Mouse (Mus musculus): ENCODE measurements around the gene Pi4k2a. TPM values are rescaled to one million over a fixed set of nuclear protein-coding genes. Genes with fewer than 3 reads are reported as not detected.

Pi4k2a gene
- polyA plus RNA-seq, 2 experiments: 29.9 to 34.4 TPM

DNA sequence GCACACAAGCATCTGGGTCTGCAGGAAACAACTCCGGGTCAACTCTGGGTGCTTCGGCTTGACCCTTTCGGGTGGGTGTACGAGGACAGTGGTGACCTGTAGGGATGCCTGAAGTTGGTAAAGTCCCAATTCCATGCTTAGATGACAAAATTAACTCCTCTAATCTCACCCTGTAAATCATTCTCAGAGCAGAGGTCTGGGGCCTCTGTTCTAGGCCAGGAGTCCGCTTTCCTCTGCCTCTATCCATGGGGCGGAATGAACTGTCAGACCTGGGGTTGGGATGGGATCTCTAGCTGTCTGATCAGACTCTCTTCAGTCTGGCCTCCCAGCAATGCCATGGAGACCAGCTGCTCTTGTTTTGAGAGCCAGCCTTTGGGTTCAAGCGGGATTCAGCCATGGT lies 28.8 kb upstream of the Pi4k2a start:
- Histone ChIP-seq H3K36me3 (ENCODE audit: control insufficient read depth, insufficient read depth, low read length) (no peaks in the 10 kb centered on the region), H3K9ac (ENCODE audit: low read depth, low read length, severe bottlenecking) (no peak overlapping the region), H3K27ac (replicated peaks; ENCODE audit: low read depth, low read length) (no peak overlapping the region), H3K9me3 (ENCODE audit: control insufficient read depth, low read length) (no peaks in the 10 kb centered on the region), H3K4me1 (ENCODE audit: control insufficient read depth, insufficient read depth, low read length) (no peaks in the 10 kb centered on the region), H3K4me3 (replicated peaks; ENCODE audit: low read length) (no peak overlapping the region), H3K4me2 (replicated peaks; ENCODE audit: low read depth, low read length, severe bottlenecking) (no peak overlapping the region), H3K27me3 (ENCODE audit: control insufficient read depth, insufficient read depth, low read length) (no peaks in the 10 kb centered on the region)
- no peak for ATAC-seq (ENCODE audit: low FRiP score, low read depth)
- 82% methylated on average over 7 of the region's 7 CpGs for WGBS
- no peak for DNase-seq (ENCODE audit: low spot score)
- no peak for TF ChIP-seq POLR2A (IDR thresholded peaks at IDR 0.05; ENCODE audit: borderline replicate concordance, extremely low read depth, insufficient read depth, insufficient read length)

DNA sequence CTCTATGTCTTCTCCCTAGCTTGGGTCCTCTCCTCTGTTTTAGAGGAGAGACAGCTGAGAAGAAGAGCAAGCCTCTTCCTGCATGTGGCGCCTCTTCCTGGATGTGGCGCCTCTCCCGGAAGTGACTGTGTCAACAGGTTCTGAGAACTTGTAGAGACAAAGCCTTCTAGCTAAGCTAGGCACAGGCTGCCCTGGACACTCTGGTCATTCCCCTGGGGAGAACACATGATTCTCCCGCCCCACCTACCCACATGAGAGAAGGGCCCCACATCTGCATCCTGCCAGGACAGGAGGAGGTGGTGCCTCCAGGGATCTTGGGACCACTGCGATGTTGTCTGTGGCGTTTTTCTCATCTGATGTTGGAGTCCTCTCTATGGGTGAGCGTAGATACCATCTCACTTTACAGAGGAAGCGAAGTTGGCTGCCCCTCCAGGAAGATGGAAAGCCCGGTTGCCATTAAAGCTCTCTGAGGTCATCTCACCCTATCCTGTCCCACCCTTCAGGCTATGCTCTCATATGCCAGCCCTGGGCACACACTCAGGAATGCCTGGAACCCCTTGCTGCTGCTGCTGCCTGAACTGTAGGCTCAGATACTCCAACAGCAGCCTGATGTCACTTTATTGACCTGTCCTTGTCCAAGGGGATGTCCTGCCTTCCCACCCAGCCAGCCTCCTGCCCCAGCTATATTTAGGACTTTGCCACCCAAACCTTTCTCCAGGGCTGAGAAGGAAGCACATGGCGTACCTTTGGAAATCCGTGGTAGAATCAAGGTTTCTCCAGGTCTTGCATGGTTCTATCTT lies 21.6 kb upstream of the Pi4k2a start:
- Histone ChIP-seq H3K27ac (replicated peaks; ENCODE audit: low read depth, low read length) (no peak overlapping the region), H3K4me3 (replicated peaks; ENCODE audit: low read length) (no peak overlapping the region), H3K27me3 (ENCODE audit: control insufficient read depth, insufficient read depth, low read length) (no peaks in the 10 kb centered on the region), H3K4me1 (ENCODE audit: control insufficient read depth, insufficient read depth, low read length) (no peaks in the 10 kb centered on the region), H3K9ac (ENCODE audit: low read depth, low read length, severe bottlenecking) (no peak overlapping the region), H3K4me2 (replicated peaks; ENCODE audit: low read depth, low read length, severe bottlenecking) (no peak overlapping the region), H3K9me3 (ENCODE audit: control insufficient read depth, low read length) (no peaks in the 10 kb centered on the region), H3K36me3 (ENCODE audit: control insufficient read depth, insufficient read depth, low read length) (no peaks in the 10 kb centered on the region)
- ATAC-seq (ENCODE audit: low FRiP score, low read depth): no peak
- 80% methylated on average over 11 of the region's 11 CpGs for WGBS
- DNase-seq (ENCODE audit: low spot score): no peak
- no peak for TF ChIP-seq POLR2A (IDR thresholded peaks at IDR 0.05; ENCODE audit: borderline replicate concordance, extremely low read depth, insufficient read depth, insufficient read length)

DNA sequence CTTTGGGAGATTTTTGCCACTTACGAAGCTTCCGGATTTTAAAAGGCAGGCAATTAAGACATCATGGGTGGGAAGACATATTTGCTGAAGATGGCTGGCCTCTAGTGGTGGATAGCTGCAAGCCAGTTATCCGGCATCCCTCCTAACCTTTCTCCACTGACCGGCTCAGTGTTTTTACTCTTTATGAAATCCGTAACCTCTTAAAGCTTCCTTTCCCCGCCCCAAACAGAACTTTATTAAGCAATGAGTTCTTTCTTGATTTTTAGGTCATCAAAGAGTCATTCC lies 21.1 kb upstream of the Pi4k2a start:
- no peak overlapping the region for H3K27ac ChIP-seq (replicated peaks; ENCODE audit: low read depth, low read length)
- no peak for TF ChIP-seq POLR2A (IDR thresholded peaks at IDR 0.05; ENCODE audit: borderline replicate concordance, extremely low read depth, insufficient read depth, insufficient read length)
- no peaks in the 10 kb centered on the region for H3K4me1 ChIP-seq (ENCODE audit: control insufficient read depth, insufficient read depth, low read length)
- DNase-seq (ENCODE audit: low spot score) (no peak), ATAC-seq (ENCODE audit: low FRiP score, low read depth) (no peak)
- H3K4me2 ChIP-seq (replicated peaks; ENCODE audit: low read depth, low read length, severe bottlenecking): no peak overlapping the region
- no peaks in the 10 kb centered on the region for H3K36me3 ChIP-seq (ENCODE audit: control insufficient read depth, insufficient read depth, low read length)
- WGBS: 61% methylated on average over 6 of the region's 6 CpGs
- no peak overlapping the region for H3K4me3 ChIP-seq (replicated peaks; ENCODE audit: low read length)
- H3K9me3 ChIP-seq (ENCODE audit: control insufficient read depth, low read length): no peaks in the 10 kb centered on the region
- no peaks in the 10 kb centered on the region for H3K27me3 ChIP-seq (ENCODE audit: control insufficient read depth, insufficient read depth, low read length)
- H3K9ac ChIP-seq (ENCODE audit: low read depth, low read length, severe bottlenecking): no peak overlapping the region

DNA sequence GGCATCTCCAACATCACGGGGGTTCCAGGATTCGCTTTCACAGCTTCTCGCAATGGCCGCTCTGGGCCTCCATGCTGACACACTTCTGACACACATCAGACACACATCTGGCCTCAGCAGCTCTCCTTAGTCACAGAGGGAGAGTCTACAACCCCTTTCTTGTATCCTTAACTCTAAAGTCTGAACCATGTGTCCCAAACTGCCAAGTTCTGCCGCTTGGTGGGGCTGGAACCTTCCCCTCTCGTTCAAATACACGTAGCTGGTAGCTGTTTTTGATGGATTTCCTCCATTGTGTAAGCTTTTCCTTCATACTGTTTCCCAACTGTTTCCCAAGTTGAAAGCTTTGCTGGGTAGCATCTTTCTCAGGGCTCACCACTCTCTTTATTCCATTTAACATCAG lies 19.0 kb upstream of the Pi4k2a start:
- ATAC-seq (ENCODE audit: low FRiP score, low read depth) (no peak), DNase-seq (ENCODE audit: low spot score) (no peak)
- peaks cover 14% of the 10 kb centered on the region; the same call in 1 of the 2 replicates for H3K36me3 ChIP-seq (ENCODE audit: control insufficient read depth, insufficient read depth, low read length)
- no peaks in the 10 kb centered on the region for H3K4me1 ChIP-seq (ENCODE audit: control insufficient read depth, insufficient read depth, low read length)
- no peaks in the 10 kb centered on the region for H3K9me3 ChIP-seq (ENCODE audit: control insufficient read depth, low read length)
- WGBS: 68% methylated on average over 7 of the region's 7 CpGs
- H3K27ac ChIP-seq (replicated peaks; ENCODE audit: low read depth, low read length): no peak overlapping the region
- H3K9ac ChIP-seq (ENCODE audit: low read depth, low read length, severe bottlenecking): no peak overlapping the region
- H3K4me3 ChIP-seq (replicated peaks; ENCODE audit: low read length): no peak overlapping the region
- no peaks in the 10 kb centered on the region for H3K27me3 ChIP-seq (ENCODE audit: control insufficient read depth, insufficient read depth, low read length)
- no peak overlapping the region for H3K4me2 ChIP-seq (replicated peaks; ENCODE audit: low read depth, low read length, severe bottlenecking)
- TF ChIP-seq POLR2A (IDR thresholded peaks at IDR 0.05; ENCODE audit: borderline replicate concordance, extremely low read depth, insufficient read depth, insufficient read length): no peak

DNA sequence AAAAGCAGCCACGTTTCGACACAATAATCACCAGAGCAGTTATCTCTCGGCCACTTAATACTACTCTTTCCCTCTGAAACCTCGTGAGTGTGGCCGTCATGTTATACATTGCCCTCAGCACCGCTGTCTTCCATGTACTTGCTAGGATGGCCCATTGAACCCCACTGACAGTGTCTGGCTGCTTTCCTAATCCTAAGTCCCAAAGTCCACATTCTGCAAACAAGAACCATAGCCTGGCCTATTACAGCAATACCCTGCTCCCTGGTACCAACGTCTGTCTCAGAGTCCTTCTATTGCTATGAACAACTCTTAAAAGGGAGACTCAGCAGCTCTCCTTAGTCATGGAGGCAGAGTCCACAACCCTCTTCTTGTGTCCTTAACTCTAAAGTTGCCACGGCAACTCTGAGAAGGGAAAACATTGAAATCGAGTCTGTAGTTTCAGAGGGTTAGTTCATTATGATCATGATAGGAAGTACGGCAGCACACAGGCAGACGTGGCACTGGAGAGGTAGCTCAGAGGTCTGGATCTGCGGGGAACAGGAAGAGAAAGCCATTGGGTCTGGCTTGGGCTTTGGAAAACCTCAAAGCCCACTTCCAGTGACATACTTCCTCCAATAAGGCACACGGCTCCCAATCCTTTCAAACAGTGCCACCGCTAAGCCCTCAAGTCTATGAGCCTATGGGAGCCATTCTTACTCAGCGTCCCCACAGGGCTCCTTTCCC lies 18.2 kb upstream of the Pi4k2a start:
- peaks cover 14% of the 10 kb centered on the region; the same call in 1 of the 2 replicates for H3K36me3 ChIP-seq (ENCODE audit: control insufficient read depth, insufficient read depth, low read length)
- WGBS: 81% methylated on average over 15 of the region's 15 CpGs
- no peak overlapping the region for H3K4me3 ChIP-seq (replicated peaks; ENCODE audit: low read length)
- H3K27ac ChIP-seq (replicated peaks; ENCODE audit: low read depth, low read length): no peak overlapping the region
- no peaks in the 10 kb centered on the region for H3K9me3 ChIP-seq (ENCODE audit: control insufficient read depth, low read length)
- ATAC-seq (ENCODE audit: low FRiP score, low read depth) (no peak), DNase-seq (ENCODE audit: low spot score) (no peak)
- no peaks in the 10 kb centered on the region for H3K4me1 ChIP-seq (ENCODE audit: control insufficient read depth, insufficient read depth, low read length)
- no peak for TF ChIP-seq POLR2A (IDR thresholded peaks at IDR 0.05; ENCODE audit: borderline replicate concordance, extremely low read depth, insufficient read depth, insufficient read length)
- no peak overlapping the region for H3K4me2 ChIP-seq (replicated peaks; ENCODE audit: low read depth, low read length, severe bottlenecking)
- H3K9ac ChIP-seq (ENCODE audit: low read depth, low read length, severe bottlenecking): no peak overlapping the region
- H3K27me3 ChIP-seq (ENCODE audit: control insufficient read depth, insufficient read depth, low read length): no peaks in the 10 kb centered on the region
